Mouse (Mus musculus) liver, adult 10 weeks (tissue): Measurements from ENCODE around the gene Mex3a. TPM values are rescaled to one million over a fixed set of nuclear protein-coding genes. Genes with fewer than 3 reads are reported as not detected.

Experiments used
- polyA plus RNA-seq: library from polyadenylated mRNA; stranded (reverse); fragments of 350-450 nt; fragmentation: Illumina TruSeq; extraction: RNeasy Lipid Tissue Mini Kit (QIAGEN cat#74804); gene quantifications from one replicate; pipeline ENCODE4 v1.2.3, GENCODE M21; 2014; ENCODE audit warnings: low read depth, low replicate concordance

Gene Mex3a
- polyA plus RNA-seq = 0.05 TPM

GRCm38 (mm10) chr3:88532299-88532674 lies at the start of gene Mex3a:
Gene Mex3a, plus strand, starts transcription at chr3:88532395.

GRCm38 (mm10) chr3:88509692-88510420 lies 22.3 kb upstream of the Mex3a start, which contains the start of gene Lmna:
Gene Lmna, minus strand, starts transcription at chr3:88509956.

GRCm38 (mm10) chr3:88548180-88548917 lies 16.2 kb downstream of the Mex3a start, which contains the start of gene Rab25:
Gene Rab25, minus strand, starts transcription at chr3:88548300.

GRCm38 (mm10) chr3:88552676-88553524 lies 20.7 kb downstream of the Mex3a start, which contains the start of gene Lamtor2:
Gene Lamtor2, minus strand, starts transcription at chr3:88553074.

GRCm38 (mm10) chr3:88553525-88553879 lies 21.3 kb downstream of the Mex3a start, which contains the start of gene Ubqln4:
Gene Ubqln4, plus strand, starts transcription at chr3:88553758.

GRCm38 (mm10) chr3:88575540-88575939 lies 43.3 kb downstream of the Mex3a start, which contains the start of gene Ssr2:
Gene Ssr2, plus strand, starts transcription at chr3:88575876.

Other genes with a start within 250 kb of the Mex3a start
- gene Gm38392, start 245.2 kb upstream of the Mex3a start, polyA plus RNA-seq = 0.93 TPM
- 4.3 TPM for gene Tsacc, start 235.4 kb upstream of the Mex3a start, polyA plus RNA-seq
- gene Cct3, start 235.3 kb upstream of the Mex3a start, polyA plus RNA-seq = 65.1 TPM
- 8.8 TPM for gene Glmp, start 207.4 kb upstream of the Mex3a start, polyA plus RNA-seq
- gene Tmem79, start 196.2 kb upstream of the Mex3a start, polyA plus RNA-seq = 0.21 TPM
- gene Smg5, start 196.1 kb upstream of the Mex3a start, polyA plus RNA-seq = 6.5 TPM
- not detected for gene Paqr6, start 167.8 kb upstream of the Mex3a start, polyA plus RNA-seq
- 0.74 TPM for gene Bglap3, start 159.7 kb upstream of the Mex3a start, polyA plus RNA-seq
- not detected for gene Bglap2, start 153.7 kb upstream of the Mex3a start, polyA plus RNA-seq
- not detected for gene Bglap, start 147.9 kb upstream of the Mex3a start, polyA plus RNA-seq
- gene Pmf1, start 122.1 kb upstream of the Mex3a start, polyA plus RNA-seq = 5.1 TPM
- gene Slc25a44, start 107.3 kb upstream of the Mex3a start, polyA plus RNA-seq = 17.7 TPM
- gene Sema4a, start 71.2 kb upstream of the Mex3a start, polyA plus RNA-seq = 46.1 TPM
- 2.5 TPM for gene Lmna, start 22.4 kb upstream of the Mex3a start, polyA plus RNA-seq
- gene Rab25, start 15.9 kb downstream of the Mex3a start, polyA plus RNA-seq = not detected
- 10.5 TPM for gene Lamtor2, start 20.7 kb downstream of the Mex3a start, polyA plus RNA-seq
- 12.4 TPM for gene Ubqln4, start 21.4 kb downstream of the Mex3a start, polyA plus RNA-seq
- gene Ssr2, start 43.5 kb downstream of the Mex3a start, polyA plus RNA-seq = 37.9 TPM
- 1.5 TPM for gene Arhgef2, start 73.6 kb downstream of the Mex3a start, polyA plus RNA-seq
- not detected for gene Rxfp4, start 120.7 kb downstream of the Mex3a start, polyA plus RNA-seq
- 40.6 TPM for gene Khdc4, start 153.4 kb downstream of the Mex3a start, polyA plus RNA-seq
- gene Rit1, start 184.4 kb downstream of the Mex3a start, polyA plus RNA-seq = 4.7 TPM
- 3.5 TPM for gene Syt11, start 242.8 kb downstream of the Mex3a start, polyA plus RNA-seq